Mouse (Mus musculus): Measurements from ENCODE around the gene Pgrmc2. TPM values are rescaled to one million over a fixed set of nuclear protein-coding genes. Genes with fewer than 3 reads are reported as not detected.

Pgrmc2 gene
- polyA plus RNA-seq, 1 experiment, result 21.5 TPM

GRCm38 (mm10) chr3:41087071-41087470 lies 4.2 kb upstream of the Pgrmc2 start:
- TF ChIP-seq CTCF (conservative IDR thresholded peaks at IDR 0.05; ENCODE audit: insufficient read depth, insufficient read length, low read depth, low read length), result no peak
- no peak for TF ChIP-seq POLR2A (IDR thresholded peaks at IDR 0.05; ENCODE audit: low read depth, low read length)
- no peaks in the 10 kb centered on the region for H3K27me3 ChIP-seq (replicated peaks; ENCODE audit: control insufficient read depth, insufficient read depth, low read length)
- no peaks in the 10 kb centered on the region for H3K36me3 ChIP-seq (ENCODE audit: control insufficient read depth, insufficient read depth, low read length)
- H3K4me3 ChIP-seq (ENCODE audit: insufficient read depth, low read depth, low read length), result no peak overlapping the region
- DNase-seq, result no peak
- no peak overlapping the region for H3K27ac ChIP-seq (ENCODE audit: insufficient read depth, low read depth, low read length)
- no peaks in the 10 kb centered on the region for H3K4me1 ChIP-seq (ENCODE audit: control insufficient read depth, insufficient read depth, low read length)

GRCm38 (mm10) chr3:41084421-41084820 lies 1.6 kb upstream of the Pgrmc2 start:
- no peak for TF ChIP-seq CTCF (conservative IDR thresholded peaks at IDR 0.05; ENCODE audit: insufficient read depth, insufficient read length, low read depth, low read length)
- no peak for TF ChIP-seq POLR2A (IDR thresholded peaks at IDR 0.05; ENCODE audit: low read depth, low read length)
- H3K4me3 ChIP-seq (ENCODE audit: insufficient read depth, low read depth, low read length), result no peak overlapping the region
- WGBS, result 85% methylated on average over 5 of the region's 5 CpGs
- DNase-seq, result no peak
- H3K27ac ChIP-seq (ENCODE audit: insufficient read depth, low read depth, low read length), result no peak overlapping the region
- H3K4me1 ChIP-seq (ENCODE audit: control insufficient read depth, insufficient read depth, low read length), result no peaks in the 10 kb centered on the region
- H3K36me3 ChIP-seq (ENCODE audit: control insufficient read depth, insufficient read depth, low read length), result no peaks in the 10 kb centered on the region
- H3K27me3 ChIP-seq (replicated peaks; ENCODE audit: control insufficient read depth, insufficient read depth, low read length), result no peaks in the 10 kb centered on the region

GRCm38 (mm10) chr3:41083790-41084112 lies 905 bp upstream of the Pgrmc2 start:
- Histone ChIP-seq H3K27ac (ENCODE audit: insufficient read depth, low read depth, low read length) (peak overlapping the region; percentile 72), H3K36me3 (ENCODE audit: control insufficient read depth, insufficient read depth, low read length) (no peaks in the 10 kb centered on the region), H3K4me3 (ENCODE audit: insufficient read depth, low read depth, low read length) (peak overlapping the region; percentile 70), H3K27me3 (replicated peaks; ENCODE audit: control insufficient read depth, insufficient read depth, low read length) (no peaks in the 10 kb centered on the region), H3K4me1 (ENCODE audit: control insufficient read depth, insufficient read depth, low read length) (no peaks in the 10 kb centered on the region)
- TF ChIP-seq CTCF (conservative IDR thresholded peaks at IDR 0.05; ENCODE audit: insufficient read depth, insufficient read length, low read depth, low read length) (no peak), POLR2A (IDR thresholded peaks at IDR 0.05; ENCODE audit: low read depth, low read length) (no peak)
- no peak for DNase-seq
- WGBS, result 0% methylated on average over 6 of the region's 6 CpGs

GRCm38 (mm10) chr3:41082520-41082884 lies 344 bp downstream of the Pgrmc2 start:
- no peaks in the 10 kb centered on the region for H3K36me3 ChIP-seq (ENCODE audit: control insufficient read depth, insufficient read depth, low read length)
- no peaks in the 10 kb centered on the region for H3K27me3 ChIP-seq (replicated peaks; ENCODE audit: control insufficient read depth, insufficient read depth, low read length)
- H3K4me3 ChIP-seq (ENCODE audit: insufficient read depth, low read depth, low read length), result peak overlapping the region; percentile 66
- H3K4me1 ChIP-seq (ENCODE audit: control insufficient read depth, insufficient read depth, low read length), result no peaks in the 10 kb centered on the region
- no peak overlapping the region for H3K27ac ChIP-seq (ENCODE audit: insufficient read depth, low read depth, low read length)
- TF ChIP-seq POLR2A (IDR thresholded peaks at IDR 0.05; ENCODE audit: low read depth, low read length) (no peak), CTCF (conservative IDR thresholded peaks at IDR 0.05; ENCODE audit: insufficient read depth, insufficient read length, low read depth, low read length) (no peak)
- WGBS, result under 1% methylated on average over 43 of the region's 43 CpGs
- DNase-seq, result no peak

GRCm38 (mm10) chr3:41081474-41082301 lies 1.2 kb downstream of the Pgrmc2 start:
- WGBS, result 3% methylated on average over 23 of the region's 23 CpGs
- TF ChIP-seq POLR2A (IDR thresholded peaks at IDR 0.05; ENCODE audit: low read depth, low read length) (no peak), CTCF (conservative IDR thresholded peaks at IDR 0.05; ENCODE audit: insufficient read depth, insufficient read length, low read depth, low read length) (no peak)
- DNase-seq, result peak; percentile 52
- Histone ChIP-seq H3K27ac (ENCODE audit: insufficient read depth, low read depth, low read length) (no peak overlapping the region), H3K4me3 (ENCODE audit: insufficient read depth, low read depth, low read length) (peak overlapping the region; percentile 66), H3K4me1 (ENCODE audit: control insufficient read depth, insufficient read depth, low read length) (no peaks in the 10 kb centered on the region), H3K36me3 (ENCODE audit: control insufficient read depth, insufficient read depth, low read length) (no peaks in the 10 kb centered on the region), H3K27me3 (replicated peaks; ENCODE audit: control insufficient read depth, insufficient read depth, low read length) (no peaks in the 10 kb centered on the region)

- WGBS, result 42% methylated on average over 3 of the region's 3 CpGs
- TF ChIP-seq POLR2A (IDR thresholded peaks at IDR 0.05; ENCODE audit: low read depth, low read length), result no peak
- no peak for TF ChIP-seq CTCF (conservative IDR thresholded peaks at IDR 0.05; ENCODE audit: insufficient read depth, insufficient read length, low read depth, low read length)
- no peak for DNase-seq
These were observed 2.1 kb downstream of the Pgrmc2 start for GRCm38 (mm10) chr3:41080724-41081123.

GRCm38 (mm10) chr3:41078673-41079072 lies 4.2 kb downstream of the Pgrmc2 start:
- no peak for TF ChIP-seq POLR2A (IDR thresholded peaks at IDR 0.05; ENCODE audit: low read depth, low read length)
- TF ChIP-seq CTCF (conservative IDR thresholded peaks at IDR 0.05; ENCODE audit: insufficient read depth, insufficient read length, low read depth, low read length), result no peak
- Histone ChIP-seq H3K27ac (ENCODE audit: insufficient read depth, low read depth, low read length) (no peak overlapping the region), H3K27me3 (replicated peaks; ENCODE audit: control insufficient read depth, insufficient read depth, low read length) (no peaks in the 10 kb centered on the region), H3K4me3 (ENCODE audit: insufficient read depth, low read depth, low read length) (no peak overlapping the region), H3K36me3 (ENCODE audit: control insufficient read depth, insufficient read depth, low read length) (no peaks in the 10 kb centered on the region), H3K4me1 (ENCODE audit: control insufficient read depth, insufficient read depth, low read length) (peaks cover under 1% of the 10 kb centered on the region; the same call in 1 of the 2 replicates)
- DNase-seq, result no peak
- WGBS, result 92% methylated on average over 2 of the region's 2 CpGs

More at GRCm38 (mm10) chr3:41080724-41081123, 2.1 kb downstream of the Pgrmc2 start:
- no peaks in the 10 kb centered on the region for H3K36me3 ChIP-seq (ENCODE audit: control insufficient read depth, insufficient read depth, low read length)
- H3K27me3 ChIP-seq (replicated peaks; ENCODE audit: control insufficient read depth, insufficient read depth, low read length), result no peaks in the 10 kb centered on the region
- H3K4me1 ChIP-seq (ENCODE audit: control insufficient read depth, insufficient read depth, low read length), result no peaks in the 10 kb centered on the region
- H3K4me3 ChIP-seq (ENCODE audit: insufficient read depth, low read depth, low read length), result no peak overlapping the region
- H3K27ac ChIP-seq (ENCODE audit: insufficient read depth, low read depth, low read length), result no peak overlapping the region
